Mouse (Mus musculus) 416B (cell line): ENCODE results near the gene Map3k4.
"Not testable (repeated sequence)": the region's sequence is repeated elsewhere in the genome, so short reads cannot be mapped to it uniquely, and the experiment has no call there.

Source experiments
- DNase-seq: peaks from one replicate; pipeline ENCODE4 v3.0.0; 2011; ENCODE audit warnings: low read depth

Map3k4 gene

DNA sequence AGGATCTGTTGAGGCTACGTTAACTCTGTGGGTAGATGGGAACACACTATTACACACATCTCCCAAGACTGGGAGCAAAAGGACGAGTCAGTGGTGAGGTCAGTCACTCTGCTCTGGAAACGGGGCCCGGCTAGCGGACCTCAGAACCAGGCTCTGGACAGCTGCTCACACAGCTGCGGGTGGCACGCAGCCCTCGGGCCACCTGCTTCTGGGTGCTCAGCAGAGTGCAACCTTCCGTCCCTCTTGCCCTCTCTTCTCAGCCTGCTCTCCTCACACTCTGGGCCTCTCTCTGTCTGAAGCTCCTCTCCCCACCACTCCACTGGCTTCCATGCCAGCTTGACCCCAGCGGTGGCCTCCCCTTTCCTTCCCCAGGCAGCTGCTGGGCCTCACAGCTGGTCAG lies 50.1 kb downstream of the Map3k4 start:
- no peak for DNase-seq

GRCm38 (mm10) chr17:12268091-12268490 lies 50.5 kb downstream of the Map3k4 start:
- DNase-seq, result no peak

DNA sequence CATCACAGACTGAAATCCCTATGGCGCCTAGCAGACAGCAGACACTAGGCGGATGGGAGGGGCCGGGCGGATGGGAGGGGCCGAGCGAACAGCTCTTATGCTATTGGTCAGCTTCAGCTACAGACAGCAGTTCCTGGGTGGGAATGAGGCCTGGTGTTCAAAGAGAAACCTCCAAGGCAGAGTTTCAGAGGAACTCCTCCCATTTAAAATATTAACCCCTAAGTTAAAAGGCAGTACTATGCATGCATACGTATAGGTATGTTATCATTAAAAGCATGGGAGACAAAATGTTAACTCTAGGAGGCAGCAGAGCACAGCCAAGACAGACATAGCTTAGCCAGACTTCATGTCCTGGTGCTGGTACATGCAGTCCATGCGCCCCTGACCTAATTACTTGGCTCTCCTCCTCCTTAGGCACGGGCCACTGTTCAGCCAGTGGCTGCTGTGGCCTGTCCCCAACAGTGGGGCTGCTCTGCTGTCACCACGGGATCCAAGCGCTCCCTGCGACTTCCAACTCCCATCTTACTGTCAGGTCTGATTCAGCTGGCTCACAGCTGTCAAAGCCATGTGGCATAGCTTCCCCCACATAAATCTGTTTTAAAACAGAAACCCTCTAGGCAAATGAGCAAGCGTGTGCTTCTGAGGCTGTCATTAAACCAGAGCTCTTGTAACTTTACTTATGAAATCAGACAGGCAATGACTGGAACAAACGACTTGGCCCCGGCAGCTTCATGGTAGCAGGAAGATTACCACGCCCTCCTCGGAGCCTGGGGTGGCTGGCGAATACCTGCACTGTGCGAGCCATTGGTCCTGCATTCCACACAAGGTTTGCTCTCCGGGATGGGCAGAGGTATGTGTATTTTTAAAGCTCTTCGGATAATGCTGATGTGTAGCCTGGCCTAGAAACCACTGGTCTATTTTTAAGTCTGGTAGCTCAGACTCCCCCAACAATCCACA lies 52.3 kb downstream of the Map3k4 start:
- DNase-seq, result peak; percentile 26

DNA sequence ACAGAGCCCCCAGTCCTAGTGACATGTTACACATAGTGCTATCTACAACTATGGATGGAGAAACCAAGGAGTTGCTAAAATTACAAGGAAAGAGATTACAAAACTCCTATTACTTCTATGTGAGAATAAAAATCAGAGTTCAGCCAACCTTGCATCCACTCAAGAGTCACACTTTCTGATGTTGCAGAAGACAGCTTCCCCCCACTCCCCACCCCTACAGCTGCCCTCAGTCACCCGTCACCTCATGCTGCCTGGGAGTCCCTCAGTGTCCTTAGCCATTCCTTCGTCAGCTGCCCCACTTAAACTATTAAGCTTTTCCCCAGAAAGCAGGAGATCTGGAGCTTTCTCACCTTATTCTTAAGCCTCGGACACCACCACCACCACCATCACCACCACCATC lies 54.3 kb downstream of the Map3k4 start:
- no peak for DNase-seq

GRCm38 (mm10) chr17:12263787-12264186 lies 54.8 kb downstream of the Map3k4 start:
- DNase-seq, result no peak

- no peak for DNase-seq
These were observed 55.7 kb downstream of the Map3k4 start for GRCm38 (mm10) chr17:12262851-12263250.

GRCm38 (mm10) chr17:12261887-12262286 lies 56.7 kb downstream of the Map3k4 start:
- DNase-seq, result peak; percentile 29

- DNase-seq, result no peak
These were observed 57.2 kb downstream of the Map3k4 start for GRCm38 (mm10) chr17:12261376-12261775.

DNA sequence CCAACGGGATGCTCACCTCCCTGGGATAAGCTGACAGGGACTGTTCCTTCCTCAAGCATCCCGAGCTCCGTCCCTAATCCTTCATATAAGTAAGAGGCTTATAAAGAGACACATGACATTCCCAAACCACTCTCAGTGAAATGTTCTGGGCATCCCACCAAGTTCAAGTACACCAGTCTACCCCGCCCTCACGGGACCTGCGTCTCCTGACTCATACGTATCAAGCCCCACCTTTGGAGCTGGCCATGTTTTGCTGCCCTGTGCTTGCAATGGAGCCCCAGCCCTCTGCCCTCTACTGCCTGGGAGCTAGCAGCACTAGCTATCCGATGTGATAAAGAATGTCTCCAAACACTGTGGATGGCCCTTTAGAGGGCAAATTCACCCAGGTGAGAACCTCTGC lies 58.6 kb downstream of the Map3k4 start:
- no peak for DNase-seq

- DNase-seq, result no peak
These were observed 60.1 kb downstream of the Map3k4 start for GRCm38 (mm10) chr17:12258517-12258916.

- no peak for DNase-seq
These were observed 62.5 kb downstream of the Map3k4 start for GRCm38 (mm10) chr17:12256142-12256541.

DNA sequence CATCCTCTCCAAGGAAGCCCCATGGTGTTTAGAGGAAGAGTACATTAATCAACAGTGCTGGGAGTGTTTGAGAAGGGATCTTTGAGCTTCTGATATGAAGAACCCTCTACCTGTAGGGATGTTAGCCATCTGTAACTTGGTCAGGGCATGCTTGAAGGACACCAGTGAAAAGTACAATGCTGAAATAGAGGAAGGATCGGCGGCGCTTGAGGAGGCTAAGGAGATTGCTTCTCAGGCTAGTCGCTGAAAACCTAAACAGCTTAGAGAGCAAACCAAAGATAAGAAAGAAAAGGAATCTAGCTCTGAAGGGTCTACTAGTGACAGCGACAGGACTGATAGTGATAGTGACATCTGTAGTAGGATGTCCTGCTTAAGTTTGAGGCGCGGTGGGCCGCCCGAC lies 68.0 kb downstream of the Map3k4 start:
- no peak for DNase-seq

GRCm38 (mm10) chr17:12249783-12250504 lies 68.7 kb downstream of the Map3k4 start:
- peak; percentile 31 for DNase-seq

- no peak for DNase-seq
These were observed 77.9 kb downstream of the Map3k4 start for GRCm38 (mm10) chr17:12240701-12241100.

- no peak for DNase-seq
These were observed 85.9 kb downstream of the Map3k4 start for GRCm38 (mm10) chr17:12232724-12233123.

- DNase-seq, result peak; percentile 2
These were observed 87.5 kb downstream of the Map3k4 start for GRCm38 (mm10) chr17:12231087-12231486.

DNA sequence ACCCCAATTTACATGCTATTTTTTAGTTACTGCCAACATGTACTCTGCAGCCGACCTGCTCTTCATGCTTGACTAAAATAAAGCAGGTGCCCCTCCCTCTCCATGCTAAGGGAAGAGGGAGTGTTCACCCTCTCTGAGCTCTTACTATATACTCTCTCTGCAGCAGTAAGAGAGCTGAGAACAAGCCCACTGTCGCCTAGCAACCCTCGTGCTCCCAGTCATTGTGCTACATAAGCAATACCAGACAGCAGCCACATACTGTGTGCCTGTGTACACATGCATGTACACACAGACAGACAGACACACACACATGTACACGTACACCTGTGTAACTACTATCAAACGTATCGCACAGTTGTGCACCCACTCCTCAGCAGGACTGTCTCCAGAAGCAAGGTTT lies 88.4 kb downstream of the Map3k4 start:
- DNase-seq, result no peak

- DNase-seq, result no peak
These were observed 88.8 kb downstream of the Map3k4 start for GRCm38 (mm10) chr17:12229756-12230155.

- DNase-seq, result no peak
These were observed 90.1 kb downstream of the Map3k4 start for GRCm38 (mm10) chr17:12228471-12228870.

- no peak for DNase-seq
These were observed 90.6 kb downstream of the Map3k4 start for GRCm38 (mm10) chr17:12228001-12228400.

DNA sequence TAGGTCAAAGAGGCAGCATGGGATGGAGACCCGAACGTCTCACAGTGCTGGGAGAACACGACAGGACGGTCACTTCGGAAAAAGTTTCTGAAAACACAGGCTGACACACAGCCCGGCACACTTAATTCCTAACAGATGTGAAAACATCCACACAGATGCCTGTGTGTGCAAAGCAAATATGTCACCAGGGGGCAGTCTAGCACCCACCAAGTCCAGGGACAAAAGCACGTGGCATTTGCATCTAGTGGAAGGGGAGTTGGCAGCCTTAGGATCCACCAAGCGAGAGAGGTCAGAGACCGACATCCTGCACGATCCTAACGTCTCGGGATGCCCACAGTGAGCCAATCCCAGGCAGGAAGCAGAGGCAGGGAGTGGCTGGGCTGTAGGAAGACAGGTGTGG lies 92.0 kb downstream of the Map3k4 start:
- DNase-seq, result peak; percentile 49

DNA sequence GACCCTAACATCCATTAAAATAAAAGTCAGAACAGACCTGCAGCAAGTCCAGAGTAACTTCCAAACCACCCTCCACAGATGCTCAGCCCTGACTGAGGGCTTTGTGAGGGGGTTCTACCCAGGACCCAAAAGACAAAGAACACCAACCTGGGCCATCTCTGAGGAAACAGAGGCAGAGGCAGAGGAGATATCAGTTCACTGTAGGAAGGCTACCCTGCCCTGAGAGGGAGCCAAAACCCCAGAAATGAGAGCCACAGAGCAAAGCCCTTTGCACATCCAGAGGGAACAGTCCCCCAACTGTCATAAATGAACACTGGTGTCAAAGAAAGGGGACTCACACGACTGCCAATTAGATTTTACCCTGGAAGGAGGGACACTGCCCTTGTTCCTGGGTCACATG lies 93.4 kb downstream of the Map3k4 start:
- DNase-seq, result no peak

DNA sequence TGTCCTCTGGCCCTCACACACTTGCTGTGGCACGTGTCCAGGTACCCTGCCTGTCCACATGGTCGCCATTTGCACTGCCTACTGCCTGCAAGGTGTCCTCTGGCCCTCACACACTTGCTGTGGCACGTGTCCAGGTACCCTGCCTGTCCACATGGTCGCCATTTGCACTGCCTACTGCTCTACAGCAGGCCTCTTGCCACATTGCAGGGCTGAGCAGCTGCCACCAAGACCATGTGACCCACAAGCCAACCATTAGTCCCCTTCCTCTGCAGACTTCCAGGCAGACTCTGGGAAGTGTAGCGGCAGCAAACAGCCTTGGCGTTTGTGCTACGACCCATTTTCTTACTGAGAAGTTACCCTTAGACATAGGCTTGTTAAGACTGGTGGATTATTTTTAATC lies 94.0 kb downstream of the Map3k4 start:
- DNase-seq, result not testable (repeated sequence)
